Mouse (Mus musculus) bone marrow macrophage, adult 2 months (primary cell): ENCODE measurements around the gene Tbrg1.

Experiments used
- CTCF ChIP-seq: IDR thresholded peaks from 2 replicates; pipeline ENCODE4 v1.5.1; 2012; ENCODE audit warnings: low read depth, mild to moderate bottlenecking, low read length, moderate library complexity
- POLR2A ChIP-seq: IDR thresholded peaks from 2 replicates; pipeline ENCODE4 v1.6.1; 2012; ENCODE audit warnings: mild to moderate bottlenecking, low read depth, low read length, borderline replicate concordance

GRCm38 (mm10) chr9:37670261-37670660 is 13.1 kb upstream of the Tbrg1 start:
- TF ChIP-seq CTCF (no peak), POLR2A (no peak)
